Mouse (Mus musculus): Measurements from ENCODE around the gene Gm42674. TPM values are rescaled to one million over a fixed set of nuclear protein-coding genes. Genes with fewer than 3 reads are reported as not detected.

Gm42674 gene
- not detected for polyA plus RNA-seq (2021)

DNA sequence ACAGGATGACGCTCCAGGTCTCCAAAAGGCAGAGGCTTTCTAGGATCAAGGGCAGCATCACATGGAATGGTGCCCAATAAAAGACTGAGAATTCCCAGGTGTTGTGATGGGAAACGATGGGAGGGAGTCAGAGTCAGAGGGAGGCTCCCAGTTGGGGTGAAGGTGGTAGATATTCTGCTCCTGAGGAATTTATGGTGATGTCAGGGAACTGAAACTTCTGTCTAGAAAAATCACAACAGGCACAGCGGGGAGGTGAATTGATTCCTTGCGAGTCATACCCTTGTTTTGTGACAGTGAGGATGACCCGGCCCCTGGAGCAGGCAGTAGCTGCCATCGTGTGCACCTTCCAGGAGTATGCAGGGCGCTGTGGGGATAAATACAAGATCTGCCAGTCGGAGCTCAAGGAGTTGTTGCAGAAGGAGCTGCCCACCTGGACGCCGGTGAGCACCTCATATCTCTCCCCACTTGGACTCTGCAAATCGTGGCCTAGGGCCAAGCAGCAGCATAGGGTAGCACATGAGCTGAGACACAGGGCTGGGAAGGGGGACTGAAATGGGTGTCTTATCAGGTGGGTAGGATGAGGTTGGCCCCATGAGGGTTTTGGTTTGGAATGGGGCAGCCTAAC, at the start of gene Gm42674:
Gene Gm42674, plus strand, starts transcription at position 419 of the 625 bp plus-strand sequence.
- no peaks in the 10 kb centered on the region for H3K27me3 ChIP-seq
- no peak for TF ChIP-seq CTCF (IDR thresholded peaks at IDR 0.05)
- ChIA-PET POLR2A (interaction anchor here (0.6 to 6.7 kb wide), 3 partner anchors 11 to 91 kb away, joined by 3 to 75 read pairs (median 61); partner anchors contain the start of gene S100a6), CTCF (interaction anchor here (1.3 to 34.1 kb wide), 3 partner anchors 6 to 77 kb away, joined by 3 to 615 read pairs (median 615); partner anchors contain the start of genes Gm42674, S100a2, S100a4 and S100a5)
- in situ Hi-C loops (cut with MboI; ENCODE audit: low pct_unique_long_range_greater_than_20kb): no loop called here
- peak; percentile 8 for ATAC-seq
- no peak for DNase-seq (ENCODE audit: low read depth, low spot score)

GRCm38 (mm10) chr3:90552231-90552630, 49.5 kb upstream of the Gm42674 start:
- POLR2A ChIA-PET: no interaction called here
- CTCF ChIA-PET: interaction anchor here (0.8 to 5.1 kb wide), 3 partner anchors 8 to 23 kb away, joined by 3 to 20 read pairs (median 3); no protein-coding TSS in a partner anchor
- no peaks in the 10 kb centered on the region for H3K27me3 ChIP-seq
- ATAC-seq: no peak
- no peak for TF ChIP-seq CTCF (IDR thresholded peaks at IDR 0.05)
- in situ Hi-C loops (cut with MboI; ENCODE audit: low pct_unique_long_range_greater_than_20kb): no loop called here
- no peak for DNase-seq (ENCODE audit: low read depth, low spot score)

GRCm38 (mm10) chr3:90555954-90556353, 45.8 kb upstream of the Gm42674 start:
- H3K27me3 ChIP-seq: no peaks in the 10 kb centered on the region
- ChIA-PET POLR2A (interaction anchor here (0.7 kb wide), 1 partner anchor 10 kb away, joined by 3 read pairs; no protein-coding TSS in a partner anchor), CTCF (interaction anchor here (1.0 to 5.1 kb wide), 6 partner anchors 10 to 25 kb away, joined by 3 to 20 read pairs (median 4); partner anchors contain the start of gene S100a16)
- ATAC-seq: no peak
- TF ChIP-seq CTCF (IDR thresholded peaks at IDR 0.05): no peak
- in situ Hi-C loops (cut with MboI; ENCODE audit: low pct_unique_long_range_greater_than_20kb): no loop called here
- DNase-seq (ENCODE audit: low read depth, low spot score): no peak

DNA sequence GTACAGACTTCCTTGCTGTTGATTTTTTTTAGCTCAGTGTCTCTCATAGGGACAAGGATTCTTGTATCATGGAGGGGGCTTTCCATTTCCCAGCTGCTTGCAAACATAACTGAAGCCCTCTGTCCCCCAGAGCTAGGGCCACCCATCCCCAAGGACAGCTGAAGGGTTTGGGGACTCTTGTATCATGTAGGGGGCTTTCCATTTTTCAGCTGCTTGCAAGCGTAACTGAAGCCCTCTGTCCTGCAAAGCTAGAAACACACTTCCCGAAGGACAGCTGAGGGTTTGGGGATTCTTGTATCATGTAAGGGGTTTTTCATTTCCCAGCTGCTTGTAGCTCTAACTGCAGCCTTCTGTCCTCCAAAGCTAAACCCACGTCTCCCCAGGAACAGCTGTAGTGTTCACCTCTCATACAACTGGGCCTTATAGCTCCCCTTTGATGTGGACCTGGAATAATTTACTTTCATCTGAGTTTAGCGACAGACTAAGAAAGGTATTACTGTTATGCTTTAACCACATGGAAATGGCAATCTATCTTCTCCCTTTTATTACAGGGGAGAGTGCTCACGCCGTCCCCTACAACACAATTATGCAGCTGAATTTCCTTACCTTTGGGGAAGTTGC, 41.6 kb upstream of the Gm42674 start, which contains the start of gene S100a3:
Gene S100a3, plus strand, starts transcription at position 571 of the 621 bp plus-strand sequence.
- ChIA-PET CTCF (interaction anchor here (0.9 to 3.3 kb wide), 7 partner anchors 11 to 92 kb away, joined by 3 to 17 read pairs (median 4); partner anchors contain the start of gene S100a14), POLR2A (no interaction called here)
- in situ Hi-C loops (cut with MboI; ENCODE audit: low pct_unique_long_range_greater_than_20kb): no loop called here
- DNase-seq (ENCODE audit: low read depth, low spot score) (no peak), ATAC-seq (no peak)
- no peak for TF ChIP-seq CTCF (IDR thresholded peaks at IDR 0.05)
- peaks cover 4% of the 10 kb centered on the region for H3K27me3 ChIP-seq

- ATAC-seq (peak; percentile 60), DNase-seq (ENCODE audit: low read depth, low spot score) (peak; percentile 87)
- in situ Hi-C loops (cut with MboI; ENCODE audit: low pct_unique_long_range_greater_than_20kb): no loop called here
- ChIA-PET POLR2A (no interaction called here), CTCF (interaction anchor here (1.0 to 34.1 kb wide), 10 partner anchors 8 to 135 kb away, joined by 3 to 615 read pairs (median 6); partner anchors contain the start of genes Gm42674, S100a16, S100a3 and S100a4)
- no peak for TF ChIP-seq CTCF (IDR thresholded peaks at IDR 0.05)
- no peaks in the 10 kb centered on the region for H3K27me3 ChIP-seq
Measured at GRCm38 (mm10) chr3:90574691-90575090, 27.0 kb upstream of the Gm42674 start.

GRCm38 (mm10) chr3:90575320-90575719, 26.4 kb upstream of the Gm42674 start:
- ChIA-PET CTCF (interaction anchor here (1.0 to 34.1 kb wide), 11 partner anchors 8 to 135 kb away, joined by 3 to 615 read pairs (median 6); partner anchors contain the start of genes Gm42674, S100a14, S100a16 and S100a3), POLR2A (no interaction called here)
- H3K27me3 ChIP-seq: no peaks in the 10 kb centered on the region
- TF ChIP-seq CTCF (IDR thresholded peaks at IDR 0.05): no peak
- ATAC-seq (no peak), DNase-seq (ENCODE audit: low read depth, low spot score) (no peak)
- in situ Hi-C loops (cut with MboI; ENCODE audit: low pct_unique_long_range_greater_than_20kb): no loop called here

DNA sequence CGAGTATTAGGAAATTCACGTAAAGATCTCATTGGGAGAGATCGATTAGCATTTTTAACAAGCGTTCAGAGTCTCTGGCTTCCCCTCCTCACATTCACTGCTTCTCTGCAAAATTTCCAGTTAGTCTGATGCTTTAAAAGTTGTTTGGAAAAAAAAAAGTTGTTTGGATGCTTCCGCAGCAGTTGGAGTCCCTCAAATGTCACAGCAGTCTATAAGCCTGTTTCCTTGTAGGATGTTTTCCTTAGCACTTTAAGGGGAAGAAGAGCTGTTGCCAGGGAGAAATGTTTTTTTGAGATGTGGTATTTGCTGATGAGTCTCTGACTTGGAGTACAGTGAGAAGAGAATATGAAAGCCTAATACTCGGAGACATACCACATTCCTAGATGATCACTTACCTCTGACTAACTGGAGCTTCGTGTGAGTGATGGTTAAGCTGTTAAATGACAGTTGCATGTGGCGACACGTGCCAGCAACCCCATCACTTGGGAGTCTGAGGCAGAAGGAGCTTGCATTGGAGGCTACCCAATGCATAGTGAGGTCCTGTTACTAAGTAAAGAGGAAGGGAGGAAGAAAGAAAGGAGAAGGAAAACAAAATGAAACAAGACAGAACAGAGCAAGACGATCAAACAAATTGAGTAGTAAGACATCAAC, 25.2 kb upstream of the Gm42674 start:
- DNase-seq (ENCODE audit: low read depth, low spot score) (no peak), ATAC-seq (no peak)
- in situ Hi-C loops (cut with MboI; ENCODE audit: low pct_unique_long_range_greater_than_20kb): no loop called here
- POLR2A ChIA-PET: no interaction called here
- TF ChIP-seq CTCF (IDR thresholded peaks at IDR 0.05): no peak
- H3K27me3 ChIP-seq: no peaks in the 10 kb centered on the region
- CTCF ChIA-PET: interaction anchor here (1.5 to 34.1 kb wide), 4 partner anchors 10 to 31 kb away, joined by 3 to 615 read pairs (median 14); partner anchors contain the start of genes Gm42674, S100a3, S100a4 and S100a5

GRCm38 (mm10) chr3:90579433-90579832, 22.3 kb upstream of the Gm42674 start:
- ChIA-PET CTCF (interaction anchor here (1.0 to 34.1 kb wide), 7 partner anchors 18 to 74 kb away, joined by 3 to 615 read pairs (median 4); partner anchors contain the start of genes Gm42674, S100a14, S100a4 and S100a5), POLR2A (no interaction called here)
- no peak for TF ChIP-seq CTCF (IDR thresholded peaks at IDR 0.05)
- no peaks in the 10 kb centered on the region for H3K27me3 ChIP-seq
- in situ Hi-C loops (cut with MboI; ENCODE audit: low pct_unique_long_range_greater_than_20kb): no loop called here
- ATAC-seq: no peak
- DNase-seq (ENCODE audit: low read depth, low spot score): no peak

DNA sequence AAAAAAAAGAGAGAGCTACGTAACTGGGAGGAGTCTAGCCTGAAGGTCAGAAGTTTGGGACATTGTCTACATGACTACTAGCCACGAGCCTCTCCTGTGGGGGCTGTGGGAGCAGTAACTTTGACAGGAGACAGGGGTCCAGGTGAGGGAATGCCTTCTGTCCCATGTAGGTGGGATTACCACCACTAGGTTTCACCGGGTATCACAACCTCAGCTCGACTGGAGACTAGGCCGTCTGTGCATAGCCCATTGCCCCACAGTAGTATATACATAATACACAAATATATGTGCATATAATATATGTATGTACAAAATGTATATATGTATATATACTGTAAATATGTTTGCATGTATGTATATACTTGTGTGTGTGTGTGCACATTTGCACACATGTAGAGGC, 20.6 kb upstream of the Gm42674 start:
- CTCF ChIA-PET: interaction anchor here (1.0 to 34.1 kb wide), 8 partner anchors 11 to 72 kb away, joined by 3 to 615 read pairs (median 7); partner anchors contain the start of genes Gm42674, S100a14, S100a16 and S100a4
- ATAC-seq (no peak), DNase-seq (ENCODE audit: low read depth, low spot score) (no peak)
- no peaks in the 10 kb centered on the region for H3K27me3 ChIP-seq
- in situ Hi-C loops (cut with MboI; ENCODE audit: low pct_unique_long_range_greater_than_20kb): loop anchor here (5.0 kb wide), 1 partner anchor 36 kb away; no protein-coding TSS in a partner anchor
- POLR2A ChIA-PET: interaction anchor here (0.7 kb wide), 1 partner anchor 33 kb away, joined by 3 read pairs; no protein-coding TSS in a partner anchor
- TF ChIP-seq CTCF (IDR thresholded peaks at IDR 0.05): no peak

GRCm38 (mm10) chr3:90582156-90582555, 19.5 kb upstream of the Gm42674 start:
- DNase-seq (ENCODE audit: low read depth, low spot score) (no peak), ATAC-seq (no peak)
- in situ Hi-C loops (cut with MboI; ENCODE audit: low pct_unique_long_range_greater_than_20kb): loop anchor here (5.0 kb wide), 1 partner anchor 35 kb away; no protein-coding TSS in a partner anchor
- ChIA-PET POLR2A (no interaction called here), CTCF (interaction anchor here (0.9 to 34.1 kb wide), 11 partner anchors 8 to 71 kb away, joined by 3 to 615 read pairs (median 7); partner anchors contain the start of genes Gm42674, S100a14, S100a16 and S100a4)
- TF ChIP-seq CTCF (IDR thresholded peaks at IDR 0.05): no peak
- H3K27me3 ChIP-seq: no peaks in the 10 kb centered on the region

Measured in Patski (cell line).